Mouse (Mus musculus): Measurements from ENCODE around the gene Tymp.

Gene Tymp

DNA sequence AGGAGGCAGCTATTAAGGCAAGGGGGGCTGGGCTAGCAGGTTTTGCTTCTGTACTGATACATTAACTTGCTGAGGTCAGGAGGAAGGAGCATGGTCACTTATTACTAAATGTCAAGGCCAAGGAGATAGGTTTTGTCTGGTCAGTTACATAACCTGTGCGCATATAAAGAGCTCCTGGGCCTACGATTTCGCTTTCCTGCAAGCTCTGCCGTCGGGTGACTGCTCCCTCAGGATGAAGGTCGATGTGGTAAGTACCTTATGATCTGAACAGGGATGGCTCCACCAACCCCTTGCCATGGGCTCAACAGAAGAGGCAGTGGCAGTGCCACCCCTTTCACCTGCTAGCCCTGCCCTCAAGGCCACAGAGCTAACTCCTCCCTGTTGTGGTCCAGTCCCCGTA lies 42.6 kb downstream of the Tymp start, which contains the start of gene Miox:
Gene Miox, plus strand, starts transcription at position 128 of the 400 bp plus-strand sequence.
- no peak for DNase-seq (ENCODE audit: low read depth, low spot score)

DNA sequence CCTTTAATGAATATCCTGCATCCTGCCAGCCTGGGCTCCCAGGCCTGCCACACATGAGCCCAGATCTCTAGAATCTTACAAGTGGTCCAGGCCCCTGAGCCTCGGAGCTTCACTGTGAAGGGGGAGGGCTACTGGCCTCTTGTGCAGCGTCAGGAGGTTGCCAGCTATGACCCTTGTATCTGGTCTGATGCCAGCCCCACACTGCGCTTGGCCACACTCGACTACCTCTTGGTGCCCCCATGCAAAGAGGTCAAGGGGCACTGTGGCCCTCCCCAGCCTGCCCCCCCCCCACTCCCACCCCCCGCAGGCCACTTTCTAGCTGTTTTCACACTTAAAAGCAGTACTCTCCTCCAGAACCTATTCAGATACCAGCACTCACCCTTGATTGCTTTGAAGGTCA lies 50.4 kb downstream of the Tymp start:
- DNase-seq (ENCODE audit: low read depth, low spot score): no peak

DNA sequence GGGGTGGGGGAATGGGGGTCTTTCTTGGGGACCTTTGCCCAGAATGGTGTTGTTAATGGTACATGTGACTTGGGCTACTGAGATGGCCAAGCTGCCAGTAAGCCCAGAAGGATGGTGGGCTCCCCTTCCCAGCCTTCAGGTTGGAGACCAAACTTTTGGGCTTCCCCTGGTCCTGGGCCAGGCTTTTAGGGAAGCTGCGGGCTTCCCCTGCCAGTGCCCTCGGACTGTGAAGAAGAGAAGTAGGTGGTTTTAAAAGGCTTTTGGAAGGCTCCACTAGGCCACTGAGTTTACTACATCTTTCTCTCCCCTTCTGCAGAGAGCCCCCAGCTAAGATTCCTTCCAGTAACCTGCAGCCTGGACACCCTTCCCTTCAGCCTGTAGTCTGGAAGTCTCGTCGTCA lies 53.2 kb downstream of the Tymp start:
- no peak for DNase-seq (ENCODE audit: low read depth, low spot score)

DNA sequence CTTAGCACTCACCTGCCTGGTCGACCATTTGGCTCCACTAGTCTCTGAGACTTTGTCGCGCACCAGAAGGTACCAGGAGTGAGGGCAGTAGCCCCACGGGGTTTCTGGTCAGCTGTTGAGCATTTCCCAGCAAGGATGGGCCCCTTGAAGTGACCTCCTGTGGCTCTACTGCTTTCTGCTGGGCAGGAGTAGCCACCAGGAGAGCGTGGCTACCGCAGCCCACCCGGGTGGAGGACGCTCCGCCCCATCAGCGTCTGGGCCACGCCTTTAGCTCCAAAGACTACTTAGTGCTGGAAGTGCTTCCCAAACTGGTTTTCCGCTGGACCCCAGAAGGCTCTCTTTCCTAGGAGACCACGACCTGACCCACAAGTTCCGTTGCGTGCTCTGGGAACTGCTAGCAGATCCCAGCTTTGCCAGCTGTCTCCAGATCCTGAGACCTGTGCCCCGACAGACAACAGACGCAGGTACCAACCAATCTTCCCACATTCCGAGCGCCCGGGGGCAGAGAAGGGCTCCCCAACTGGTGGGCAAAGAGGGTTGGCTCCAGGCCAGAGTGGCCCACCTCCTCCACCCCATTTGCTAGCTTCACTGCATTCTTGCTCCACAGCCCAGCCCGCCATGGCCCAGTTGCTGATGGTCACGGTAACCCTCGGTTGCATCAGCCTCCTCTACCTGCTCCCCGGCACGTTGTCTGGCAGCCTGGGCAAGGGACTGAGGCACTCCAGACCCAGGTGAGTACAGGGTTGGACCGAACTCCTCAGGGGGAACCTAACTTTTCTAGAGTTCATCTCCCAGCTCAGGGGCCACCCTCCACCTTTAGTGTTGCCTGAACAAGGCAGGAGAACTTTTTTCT lies 53.9 kb downstream of the Tymp start, which contains the start of gene Adm2:
Gene Adm2, plus strand, starts transcription at position 51 of the 853 bp plus-strand sequence.
- no peak for DNase-seq (ENCODE audit: low read depth, low spot score)
